Mouse (Mus musculus): ENCODE measurements around the gene Zfp277. TPM values are rescaled to one million over a fixed set of nuclear protein-coding genes. Genes with fewer than 3 reads are reported as not detected.
A peak's percentile ranks its signal among the peaks of the same experiment; 100 is the strongest.

Gene Zfp277
- total and polyA plus RNA-seq, 2 experiments from 2014 or later: 17.9 to 22.5 TPM

GRCm38 (mm10) chr12:40456517-40456916 lies 10.8 kb upstream of the Zfp277 start:
- no peak overlapping the region for H3K27ac ChIP-seq (ENCODE audit: low read depth)
- no peaks in the 10 kb centered on the region for H3K27me3 ChIP-seq (ENCODE audit: control insufficient read depth, insufficient read depth, low read length)
- no peaks in the 10 kb centered on the region for H3K9me3 ChIP-seq (replicated peaks; ENCODE audit: control insufficient read depth, low read length)
- no peaks in the 10 kb centered on the region for H3K4me1 ChIP-seq (ENCODE audit: control insufficient read depth, insufficient read depth)
- DNase-seq (ENCODE audit: low spot score) (no peak), ATAC-seq (ENCODE audit: insufficient read depth, low read depth) (no peak)
- H3K4me2 ChIP-seq (ENCODE audit: low read depth, low read length): no peak overlapping the region
- TF ChIP-seq EP300 (IDR thresholded peaks at IDR 0.05; ENCODE audit: low read depth): no peak
- TF ChIP-seq CTCF (IDR thresholded peaks at IDR 0.05; ENCODE audit: low read depth): no peak
- no peaks in the 10 kb centered on the region for H3K36me3 ChIP-seq (replicated peaks; ENCODE audit: control insufficient read depth, insufficient read depth, low read length)
- H3K4me3 ChIP-seq (ENCODE audit: low read depth, low read length): no peak overlapping the region
- WGBS: 81% methylated on average over 2 of the region's 2 CpGs
- no peak overlapping the region for H3K9ac ChIP-seq (replicated peaks; ENCODE audit: low read depth, low read length)

- no peak overlapping the region for H3K4me2 ChIP-seq (ENCODE audit: low read depth, low read length)
- no peak overlapping the region for H3K9ac ChIP-seq (replicated peaks; ENCODE audit: low read depth, low read length)
- no peak overlapping the region for H3K27ac ChIP-seq (ENCODE audit: low read depth)
- H3K4me1 ChIP-seq (ENCODE audit: control insufficient read depth, insufficient read depth): peaks cover 13% of the 10 kb centered on the region; the same call in 1 of the 2 replicates
- ATAC-seq (ENCODE audit: insufficient read depth, low read depth): no peak
- no peaks in the 10 kb centered on the region for H3K9me3 ChIP-seq (replicated peaks; ENCODE audit: control insufficient read depth, low read length)
- DNase-seq (ENCODE audit: low spot score): no peak
- WGBS: 78% methylated on average over 9 of the region's 9 CpGs
- H3K27me3 ChIP-seq (ENCODE audit: control insufficient read depth, insufficient read depth, low read length): no peaks in the 10 kb centered on the region
- no peaks in the 10 kb centered on the region for H3K36me3 ChIP-seq (replicated peaks; ENCODE audit: control insufficient read depth, insufficient read depth, low read length)
- TF ChIP-seq EP300 (IDR thresholded peaks at IDR 0.05; ENCODE audit: low read depth) (no peak), CTCF (IDR thresholded peaks at IDR 0.05; ENCODE audit: low read depth) (no peak)
- H3K4me3 ChIP-seq (ENCODE audit: low read depth, low read length): no peak overlapping the region
Observed at GRCm38 (mm10) chr12:40449119-40449795, 3.6 kb upstream of the Zfp277 start.

GRCm38 (mm10) chr12:40447561-40448355 lies 2.1 kb upstream of the Zfp277 start:
- Histone ChIP-seq H3K27ac (ENCODE audit: low read depth) (no peak overlapping the region), H3K9ac (replicated peaks; ENCODE audit: low read depth, low read length) (peak overlapping the region; percentile 73; the same call in 1 of the 2 replicates), H3K9me3 (replicated peaks; ENCODE audit: control insufficient read depth, low read length) (no peaks in the 10 kb centered on the region), H3K4me3 (ENCODE audit: low read depth, low read length) (peak overlapping the region; percentile 92), H3K4me1 (ENCODE audit: control insufficient read depth, insufficient read depth) (peaks cover 13% of the 10 kb centered on the region; the same call in 1 of the 2 replicates), H3K4me2 (ENCODE audit: low read depth, low read length) (peak overlapping the region; percentile 88), H3K36me3 (replicated peaks; ENCODE audit: control insufficient read depth, insufficient read depth, low read length) (no peaks in the 10 kb centered on the region), H3K27me3 (ENCODE audit: control insufficient read depth, insufficient read depth, low read length) (no peaks in the 10 kb centered on the region)
- TF ChIP-seq CTCF (IDR thresholded peaks at IDR 0.05; ENCODE audit: low read depth) (no peak), EP300 (IDR thresholded peaks at IDR 0.05; ENCODE audit: low read depth) (no peak)
- ATAC-seq (ENCODE audit: insufficient read depth, low read depth) (no peak), DNase-seq (ENCODE audit: low spot score) (no peak)
- WGBS: 18% methylated on average over 10 of the region's 10 CpGs

GRCm38 (mm10) chr12:40446450-40447381 lies 1.0 kb upstream of the Zfp277 start:
- H3K36me3 ChIP-seq (replicated peaks; ENCODE audit: control insufficient read depth, insufficient read depth, low read length): no peaks in the 10 kb centered on the region
- peak; percentile 1; the same call in 1 of the 2 replicates for ATAC-seq (ENCODE audit: insufficient read depth, low read depth)

GRCm38 (mm10) chr12:40445206-40445605 lies 496 bp downstream of the Zfp277 start:
- Histone ChIP-seq H3K9me3 (replicated peaks; ENCODE audit: control insufficient read depth, low read length) (no peaks in the 10 kb centered on the region), H3K36me3 (replicated peaks; ENCODE audit: control insufficient read depth, insufficient read depth, low read length) (no peaks in the 10 kb centered on the region), H3K27ac (ENCODE audit: low read depth) (peak overlapping the region; percentile 76), H3K4me3 (ENCODE audit: low read depth, low read length) (peak overlapping the region; percentile 92), H3K4me2 (ENCODE audit: low read depth, low read length) (peak overlapping the region; percentile 82), H3K27me3 (ENCODE audit: control insufficient read depth, insufficient read depth, low read length) (no peaks in the 10 kb centered on the region), H3K9ac (replicated peaks; ENCODE audit: low read depth, low read length) (peak overlapping the region; percentile 66), H3K4me1 (ENCODE audit: control insufficient read depth, insufficient read depth) (peaks cover 22% of the 10 kb centered on the region)
- under 1% methylated on average over 16 of the region's 16 CpGs for WGBS
- TF ChIP-seq CTCF (IDR thresholded peaks at IDR 0.05; ENCODE audit: low read depth) (no peak), EP300 (IDR thresholded peaks at IDR 0.05; ENCODE audit: low read depth) (no peak)
- DNase-seq (ENCODE audit: low spot score) (peak; percentile 59), ATAC-seq (ENCODE audit: insufficient read depth, low read depth) (peak; percentile 34)

More at GRCm38 (mm10) chr12:40446450-40447381, 1.0 kb upstream of the Zfp277 start:
- peak overlapping the region; percentile 88 for H3K4me2 ChIP-seq (ENCODE audit: low read depth, low read length)
- DNase-seq (ENCODE audit: low spot score): no peak
- under 1% methylated on average over 44 of the region's 44 CpGs for WGBS
- peak overlapping the region; percentile 73 for H3K9ac ChIP-seq (replicated peaks; ENCODE audit: low read depth, low read length)
- no peaks in the 10 kb centered on the region for H3K9me3 ChIP-seq (replicated peaks; ENCODE audit: control insufficient read depth, low read length)
- peak overlapping the region; percentile 92 for H3K4me3 ChIP-seq (ENCODE audit: low read depth, low read length)
- peaks cover 13% of the 10 kb centered on the region; the same call in 1 of the 2 replicates for H3K4me1 ChIP-seq (ENCODE audit: control insufficient read depth, insufficient read depth)
- peak overlapping the region; percentile 77 for H3K27ac ChIP-seq (ENCODE audit: low read depth)
- H3K27me3 ChIP-seq (ENCODE audit: control insufficient read depth, insufficient read depth, low read length): no peaks in the 10 kb centered on the region
- no peak for TF ChIP-seq CTCF (IDR thresholded peaks at IDR 0.05; ENCODE audit: low read depth)
- TF ChIP-seq EP300 (IDR thresholded peaks at IDR 0.05; ENCODE audit: low read depth): no peak
